Mouse (Mus musculus) left cerebral cortex, postnatal 14 days (tissue): ENCODE results near the gene Prl7a1. TPM values are rescaled to one million over a fixed set of nuclear protein-coding genes. Genes with fewer than 3 reads are reported as not detected.

Source experiments
- DNase-seq, 2 experiments: peaks; one replicate each; pipeline ENCODE4 v3.0.0; 2021 to 2022; ENCODE audit warnings: low spot score in 2 of 2, mixed read lengths in 1 of 2
- intact Hi-C: fragments of 180-260 bp; cut with DNase I; formaldehyde crosslinking; loops from one replicate; pipeline ENCODE4 v1.15.1; 2025
- long read RNA-seq, 2 experiments: library from polyadenylated mRNA; stranded (forward); transcript quantifications; one replicate each; pipeline ENCODE4 v2.0.0; 2021
- total RNA-seq, 2 experiments: library from RNA; stranded (reverse); gene quantifications; 2 replicates each; pipeline ENCODE4 v1.2.3; 2021

The Prl7a1 gene
- not detected for total RNA-seq
- long read RNA-seq, experiment 1, result 0 reads
- long read RNA-seq, experiment 2, result 0 reads

- DNase-seq, result no peak
- intact Hi-C loops, result no loop called here
Observed at GRCm38 (mm10) chr13:27642393-27642792, at the start of gene Prl7a1. Gene Prl7a1, minus strand, starts transcription at chr13:27642493.

- intact Hi-C loops, result no loop called here
- DNase-seq, result no peak
Observed at GRCm38 (mm10) chr13:27667936-27668335, 25.6 kb upstream of the Prl7a1 start, which contains the start of gene Prl7a2. Gene Prl7a2, minus strand, starts transcription at chr13:27668036.

- no peak for DNase-seq
- intact Hi-C loops, result no loop called here
Observed at GRCm38 (mm10) chr13:27660747-27661146, 18.5 kb upstream of the Prl7a1 start.

- intact Hi-C loops, result no loop called here
- DNase-seq, result no peak
Observed at GRCm38 (mm10) chr13:27610482-27610881, 31.8 kb downstream of the Prl7a1 start, which contains the start of gene Prl7b1. Gene Prl7b1, minus strand, starts transcription at chr13:27610582.

Other genes starting within 250 kb of the Prl7a1 start
- not detected for gene Prl8a6, start 203.8 kb downstream of the Prl7a1 start, total RNA-seq
- gene Prl8a8, start 129.3 kb downstream of the Prl7a1 start, total RNA-seq, result not detected
- not detected for gene Prl8a9, start 77.9 kb downstream of the Prl7a1 start, total RNA-seq
- not detected for gene Prl8a1, start 60.3 kb downstream of the Prl7a1 start, total RNA-seq
- gene Prl7b1, start 31.9 kb downstream of the Prl7a1 start, total RNA-seq, result not detected
- gene Prl7a2, start 25.5 kb upstream of the Prl7a1 start, total RNA-seq, result not detected
- gene Prl7d1, start 74.2 kb upstream of the Prl7a1 start, total RNA-seq, result not detected
- gene Prl7c1, start 138.3 kb upstream of the Prl7a1 start, total RNA-seq, result not detected
- gene Prl2a1, start 159.2 kb upstream of the Prl7a1 start, total RNA-seq, result not detected
- not detected for gene Prl2c1, start 206.8 kb upstream of the Prl7a1 start, total RNA-seq